Mouse (Mus musculus): ENCODE measurements at regions not wholly inside any gene's neighbourhood (a gene's known extent, or its start where the extent isn't known, plus 50 kb on each side); places are given as distances from the start of the nearest gene placed in this dataset.

DNA sequence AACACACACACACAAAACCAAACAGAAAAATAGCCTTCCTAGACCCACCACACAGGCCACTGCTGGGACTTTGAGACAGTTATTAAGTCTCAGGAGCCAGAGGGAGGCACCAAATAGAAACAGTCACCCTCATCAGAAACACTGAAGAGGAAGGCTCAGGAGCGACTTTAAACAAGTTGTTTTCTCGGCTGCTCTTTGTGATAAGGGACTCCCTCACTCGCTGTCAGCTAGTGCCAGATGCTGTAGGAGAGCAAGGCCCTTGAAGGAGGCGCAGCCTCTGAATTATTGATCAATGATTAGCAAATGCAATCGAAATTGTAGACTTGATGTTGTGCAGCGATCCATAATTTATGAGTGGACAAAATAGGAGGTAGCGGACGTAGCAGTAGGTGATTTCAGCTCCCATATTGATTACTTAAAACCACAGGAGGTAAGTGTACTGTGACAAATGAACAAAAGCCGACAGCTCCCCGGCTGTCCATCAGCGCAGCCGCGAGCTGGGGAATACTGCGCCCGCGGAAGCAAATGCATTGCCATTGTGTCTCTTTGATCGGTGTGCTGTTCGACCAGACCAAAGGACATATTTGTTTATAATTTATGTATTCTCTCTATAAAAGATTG is 187.4 kb downstream of the Irx2 start:
- H3K4me2 ChIP-seq (ENCODE audit: insufficient read depth, low read depth, poor library complexity, severe bottlenecking), result no peak overlapping the region
- no peak overlapping the region for H3K4me3 ChIP-seq (replicated peaks in 1 of 3; ENCODE audit: low read depth in 2 of 3, low read length in 2 of 3, poor library complexity in 1 of 3)
- no peaks in the 10 kb centered on the region for H3K79me2 ChIP-seq (replicated peaks; ENCODE audit: control insufficient read depth, extremely low read depth, insufficient read depth, poor library complexity, severe bottlenecking)
- dilution Hi-C loops (cut with MboI; ENCODE audit: extremely low pct_ligation_motif_present, extremely low pct_unique_long_range_greater_than_20kb, low sequenced_read_pairs) (no loop called here), in situ Hi-C loops (cut with MboI; ENCODE audit: low pct_ligation_motif_present, low pct_unique_long_range_greater_than_20kb, low sequenced_read_pairs) (no loop called here)
- no peaks in the 10 kb centered on the region for H3K4me1 ChIP-seq (ENCODE audit: control insufficient read depth in 1 of 2, insufficient read depth in 2 of 2)
- peaks cover 85% of the 10 kb centered on the region for H3K9me3 ChIP-seq (replicated peaks; ENCODE audit: low read length)
- H3K27ac ChIP-seq (ENCODE audit: insufficient read depth, low read depth), result no peak overlapping the region
- no peak for DNase-seq (ENCODE audit: extremely low read depth)
- H3K9ac ChIP-seq (ENCODE audit: insufficient read depth, low read depth), result no peak overlapping the region
- TF ChIP-seq UBTF (IDR thresholded peaks at IDR 0.05; ENCODE audit: low read depth, low read length) (no peak), ETS1 (conservative IDR thresholded peaks at IDR 0.05; ENCODE audit: low read depth, low read length) (no peak), USF2 (conservative IDR thresholded peaks at IDR 0.05; ENCODE audit: low read depth, low read length) (no peak), PAX5 (IDR thresholded peaks at IDR 0.05; ENCODE audit: low read length) (no peak), TBP (conservative IDR thresholded peaks at IDR 0.05; ENCODE audit: low read depth, low read length) (no peak), MEF2A (IDR thresholded peaks at IDR 0.05; ENCODE audit: borderline replicate concordance, low read depth, low read length) (no peak), CTCF (conservative IDR thresholded peaks at IDR 0.05 in 1 of 2, IDR thresholded peaks at IDR 0.05 in 1 of 2; ENCODE audit: low read depth in 2 of 2, low read length in 2 of 2) (no peak)
- no peaks in the 10 kb centered on the region for H3K27me3 ChIP-seq (replicated peaks)
- no peaks in the 10 kb centered on the region for H3K36me3 ChIP-seq (replicated peaks in 1 of 2; ENCODE audit: control insufficient read depth in 1 of 2, insufficient read depth in 1 of 2, low read length in 1 of 2)

GRCm38 (mm10) chr13:72816856-72817255 is 188.2 kb downstream of the Irx2 start:
- dilution Hi-C loops (cut with MboI; ENCODE audit: extremely low pct_ligation_motif_present, extremely low pct_unique_long_range_greater_than_20kb, low sequenced_read_pairs), result no loop called here
- peaks cover 86% of the 10 kb centered on the region for H3K9me3 ChIP-seq (replicated peaks; ENCODE audit: low read length)
- no peak for TF ChIP-seq E2F4 (IDR thresholded peaks at IDR 0.05; ENCODE audit: insufficient replicate concordance, low read depth, low read length)
- no peak for TF ChIP-seq GABPA (IDR thresholded peaks at IDR 0.05; ENCODE audit: insufficient replicate concordance, low read depth, low read length)
- TF ChIP-seq HCFC1 (IDR thresholded peaks at IDR 0.05; ENCODE audit: low read depth, low read length), result no peak
- no peak for TF ChIP-seq IRF4 (IDR thresholded peaks at IDR 0.05; ENCODE audit: low read depth, low read length)
- no peak for TF ChIP-seq PAX5 (IDR thresholded peaks at IDR 0.05; ENCODE audit: low read length)
- no peak for TF ChIP-seq UBTF (IDR thresholded peaks at IDR 0.05; ENCODE audit: low read depth, low read length)
- no peak overlapping the region for H3K9ac ChIP-seq (ENCODE audit: insufficient read depth, low read depth)
- no peaks in the 10 kb centered on the region for H3K36me3 ChIP-seq (replicated peaks in 1 of 2; ENCODE audit: control insufficient read depth in 1 of 2, insufficient read depth in 1 of 2, low read length in 1 of 2)
- in situ Hi-C loops (cut with MboI; ENCODE audit: low pct_ligation_motif_present, low pct_unique_long_range_greater_than_20kb, low sequenced_read_pairs), result no loop called here
- H3K27ac ChIP-seq (ENCODE audit: insufficient read depth, low read depth), result no peak overlapping the region
- no peak for DNase-seq (ENCODE audit: extremely low read depth)
- H3K4me2 ChIP-seq (ENCODE audit: insufficient read depth, low read depth, poor library complexity, severe bottlenecking), result no peak overlapping the region
- no peaks in the 10 kb centered on the region for H3K4me1 ChIP-seq (ENCODE audit: control insufficient read depth in 1 of 2, insufficient read depth in 2 of 2)
- no peaks in the 10 kb centered on the region for H3K27me3 ChIP-seq (replicated peaks)
- H3K79me2 ChIP-seq (replicated peaks; ENCODE audit: control insufficient read depth, extremely low read depth, insufficient read depth, poor library complexity, severe bottlenecking), result no peaks in the 10 kb centered on the region
- no peak overlapping the region for H3K4me3 ChIP-seq (replicated peaks in 1 of 3; ENCODE audit: low read depth in 2 of 3, low read length in 2 of 3, poor library complexity in 1 of 3)

DNA sequence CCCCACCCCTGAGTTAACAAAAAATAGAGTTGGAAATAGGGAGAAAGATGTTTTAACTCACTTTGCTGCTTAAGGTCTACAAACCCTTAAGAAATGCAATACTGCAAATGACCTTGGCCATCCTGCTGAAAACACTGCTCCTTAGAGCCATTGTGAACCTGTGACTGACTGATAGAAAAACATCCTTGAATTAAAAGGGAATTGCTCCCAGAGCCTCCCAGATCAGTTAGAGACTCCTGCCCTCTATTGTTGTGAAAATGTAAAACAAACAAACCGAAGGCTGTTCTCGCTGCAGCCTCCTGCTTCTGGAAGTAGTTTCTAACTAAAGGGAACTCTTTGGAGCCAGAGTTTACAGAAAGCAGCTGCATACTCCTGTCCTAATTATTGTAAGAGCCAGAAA is 188.9 kb downstream of the Irx2 start:
- in situ Hi-C loops (cut with MboI; ENCODE audit: low pct_ligation_motif_present, low pct_unique_long_range_greater_than_20kb, low sequenced_read_pairs), result no loop called here
- TF ChIP-seq JUN (IDR thresholded peaks at IDR 0.05; ENCODE audit: insufficient read depth, low read depth, low read length) (no peak), MXI1 (IDR thresholded peaks at IDR 0.05; ENCODE audit: low read depth, low read length) (no peak), CTCF (conservative IDR thresholded peaks at IDR 0.05 in 1 of 2, IDR thresholded peaks at IDR 0.05 in 1 of 2; ENCODE audit: low read depth in 2 of 2, low read length in 2 of 2) (no peak), MAX (IDR thresholded peaks at IDR 0.05; ENCODE audit: low read length) (no peak), BHLHE40 (IDR thresholded peaks at IDR 0.05; ENCODE audit: low read depth, low read length) (no peak), ETS1 (conservative IDR thresholded peaks at IDR 0.05; ENCODE audit: low read depth, low read length) (no peak), POLR2A (IDR thresholded peaks at IDR 0.05; ENCODE audit: low read depth, low read length) (no peak), PAX5 (IDR thresholded peaks at IDR 0.05; ENCODE audit: low read length) (no peak), USF2 (conservative IDR thresholded peaks at IDR 0.05; ENCODE audit: low read depth, low read length) (no peak), TCF12 (IDR thresholded peaks at IDR 0.05; ENCODE audit: low read depth, low read length) (no peak), TBP (conservative IDR thresholded peaks at IDR 0.05; ENCODE audit: low read depth, low read length) (no peak), RCOR1 (conservative IDR thresholded peaks at IDR 0.05; ENCODE audit: low read depth, low read length) (no peak), GABPA (IDR thresholded peaks at IDR 0.05; ENCODE audit: insufficient replicate concordance, low read depth, low read length) (no peak), ZNF384 (IDR thresholded peaks at IDR 0.05; ENCODE audit: low read depth, low read length) (no peak), CHD1 (IDR thresholded peaks at IDR 0.05; ENCODE audit: low read depth, low read length) (no peak), MAZ (IDR thresholded peaks at IDR 0.05; ENCODE audit: low read depth, low read length) (no peak), UBTF (IDR thresholded peaks at IDR 0.05; ENCODE audit: low read depth, low read length) (no peak), NELFE (IDR thresholded peaks at IDR 0.05; ENCODE audit: low read depth, low read length) (no peak), ZC3H11A (IDR thresholded peaks at IDR 0.05; ENCODE audit: low read depth, low read length) (no peak)
- dilution Hi-C loops (cut with MboI; ENCODE audit: extremely low pct_ligation_motif_present, extremely low pct_unique_long_range_greater_than_20kb, low sequenced_read_pairs), result no loop called here
- Histone ChIP-seq H3K4me2 (ENCODE audit: insufficient read depth, low read depth, poor library complexity, severe bottlenecking) (no peak overlapping the region), H3K9ac (ENCODE audit: insufficient read depth, low read depth) (no peak overlapping the region), H3K36me3 (replicated peaks in 1 of 2; ENCODE audit: control insufficient read depth in 1 of 2, insufficient read depth in 1 of 2, low read length in 1 of 2) (no peaks in the 10 kb centered on the region), H3K4me1 (ENCODE audit: control insufficient read depth in 1 of 2, insufficient read depth in 2 of 2) (no peaks in the 10 kb centered on the region), H3K9me3 (replicated peaks; ENCODE audit: low read length) (peaks cover 86% of the 10 kb centered on the region), H3K4me3 (replicated peaks in 1 of 3; ENCODE audit: low read depth in 2 of 3, low read length in 2 of 3, poor library complexity in 1 of 3) (no peak overlapping the region), H3K27ac (ENCODE audit: insufficient read depth, low read depth) (no peak overlapping the region), H3K27me3 (replicated peaks) (no peaks in the 10 kb centered on the region), H3K79me2 (replicated peaks; ENCODE audit: control insufficient read depth, extremely low read depth, insufficient read depth, poor library complexity, severe bottlenecking) (no peaks in the 10 kb centered on the region)
- no peak for DNase-seq (ENCODE audit: extremely low read depth)

Measured in CH12.LX (cell line).